Mouse (Mus musculus): ENCODE results near the gene Asb1. TPM values are rescaled to one million over a fixed set of nuclear protein-coding genes. Genes with fewer than 3 reads are reported as not detected.

Gene Asb1
- polyA plus RNA-seq, 1 experiment from 2014 or later = 7.3 TPM

GRCm38 (mm10) chr1:91557099-91557498 is 16.8 kb downstream of the Asb1 start:
- Histone ChIP-seq H3K27me3 (ENCODE audit: poor library complexity, severe bottlenecking) (no peaks in the 10 kb centered on the region), H3K27ac (no peak overlapping the region), H3K9me3 (no peaks in the 10 kb centered on the region), H3K36me3 (replicated peaks) (peaks cover 42% of the 10 kb centered on the region), H3K4me3 (no peak overlapping the region), H3K4me1 (no peaks in the 10 kb centered on the region)
- WGBS = 75% methylated on average over 2 of the region's 2 CpGs
- no peak for DNase-seq (ENCODE audit: extremely low spot score, low spot score)

- Histone ChIP-seq H3K4me1 (0 out of 2 replicates have a peak, but pooled peaks cover 3% of the 10 kb centered on the region), H3K27ac (no peak overlapping the region), H3K9me3 (no peaks in the 10 kb centered on the region), H3K27me3 (ENCODE audit: poor library complexity, severe bottlenecking) (no peaks in the 10 kb centered on the region), H3K4me3 (no peak overlapping the region), H3K36me3 (replicated peaks) (peaks cover 6% of the 10 kb centered on the region)
- WGBS = 90% methylated on average over 6 of the region's 6 CpGs
- no peak for DNase-seq (ENCODE audit: extremely low spot score, low spot score)
Observed at GRCm38 (mm10) chr1:91561226-91561625, 20.9 kb downstream of the Asb1 start.

- DNase-seq (ENCODE audit: extremely low spot score, low spot score) = no peak
- no peak overlapping the region for H3K27ac ChIP-seq
- H3K36me3 ChIP-seq (replicated peaks) = no peaks in the 10 kb centered on the region; the same call in 1 of the 2 replicates
- no peaks in the 10 kb centered on the region for H3K27me3 ChIP-seq (ENCODE audit: poor library complexity, severe bottlenecking)
- H3K4me3 ChIP-seq = no peak overlapping the region
- 86% methylated on average over 4 of the region's 4 CpGs for WGBS
- 0 out of 2 replicates have a peak, but pooled peaks cover 3% of the 10 kb centered on the region for H3K4me1 ChIP-seq
- no peaks in the 10 kb centered on the region for H3K9me3 ChIP-seq
Observed at GRCm38 (mm10) chr1:91562977-91563590, 22.7 kb downstream of the Asb1 start.

- WGBS = 69% methylated on average over 3 of the region's 3 CpGs
- Histone ChIP-seq H3K27ac (no peak overlapping the region), H3K27me3 (ENCODE audit: poor library complexity, severe bottlenecking) (no peaks in the 10 kb centered on the region), H3K4me3 (no peak overlapping the region), H3K36me3 (replicated peaks) (no peaks in the 10 kb centered on the region), H3K4me1 (0 out of 2 replicates have a peak, but pooled peaks cover 3% of the 10 kb centered on the region), H3K9me3 (no peaks in the 10 kb centered on the region)
- DNase-seq (ENCODE audit: extremely low spot score, low spot score) = no peak
Observed at GRCm38 (mm10) chr1:91564004-91564403, 23.7 kb downstream of the Asb1 start.

GRCm38 (mm10) chr1:91564598-91564997 is 24.3 kb downstream of the Asb1 start:
- DNase-seq (ENCODE audit: extremely low spot score, low spot score) = no peak
- Histone ChIP-seq H3K27me3 (ENCODE audit: poor library complexity, severe bottlenecking) (no peaks in the 10 kb centered on the region), H3K4me3 (no peak overlapping the region), H3K4me1 (0 out of 2 replicates have a peak, but pooled peaks cover 3% of the 10 kb centered on the region), H3K36me3 (replicated peaks) (no peaks in the 10 kb centered on the region), H3K9me3 (no peaks in the 10 kb centered on the region), H3K27ac (no peak overlapping the region)
- 76% methylated on average over 6 of the region's 6 CpGs for WGBS

- H3K4me1 ChIP-seq = 0 out of 2 replicates have a peak, but pooled peaks cover 3% of the 10 kb centered on the region
- H3K9me3 ChIP-seq = no peaks in the 10 kb centered on the region
- H3K27ac ChIP-seq = no peak overlapping the region
- no peaks in the 10 kb centered on the region for H3K27me3 ChIP-seq (ENCODE audit: poor library complexity, severe bottlenecking)
- no peak for DNase-seq (ENCODE audit: extremely low spot score, low spot score)
- H3K36me3 ChIP-seq (replicated peaks) = no peaks in the 10 kb centered on the region
- 89% methylated on average over 2 of the region's 2 CpGs for WGBS
- no peak overlapping the region for H3K4me3 ChIP-seq
Observed at GRCm38 (mm10) chr1:91567269-91567668, 26.9 kb downstream of the Asb1 start.

GRCm38 (mm10) chr1:91572458-91572857 is 32.1 kb downstream of the Asb1 start:
- DNase-seq (ENCODE audit: extremely low spot score, low spot score) = no peak
- 86% methylated on average over 10 of the region's 10 CpGs for WGBS

GRCm38 (mm10) chr1:91574208-91574607 is 33.9 kb downstream of the Asb1 start:
- H3K4me1 ChIP-seq = peaks cover 8% of the 10 kb centered on the region
- H3K27me3 ChIP-seq (ENCODE audit: poor library complexity, severe bottlenecking) = no peaks in the 10 kb centered on the region
- H3K9me3 ChIP-seq = no peaks in the 10 kb centered on the region
- 71% methylated on average over 3 of the region's 3 CpGs for WGBS
- H3K27ac ChIP-seq = no peak overlapping the region
- DNase-seq (ENCODE audit: extremely low spot score, low spot score) = no peak
- no peak overlapping the region for H3K4me3 ChIP-seq
- H3K36me3 ChIP-seq (replicated peaks) = no peaks in the 10 kb centered on the region

More at GRCm38 (mm10) chr1:91572458-91572857, 32.1 kb downstream of the Asb1 start:
- H3K36me3 ChIP-seq (replicated peaks) = no peaks in the 10 kb centered on the region
- H3K27me3 ChIP-seq (ENCODE audit: poor library complexity, severe bottlenecking) = no peaks in the 10 kb centered on the region
- no peaks in the 10 kb centered on the region for H3K9me3 ChIP-seq
- H3K4me3 ChIP-seq = no peak overlapping the region
- H3K4me1 ChIP-seq = no peaks in the 10 kb centered on the region
- no peak overlapping the region for H3K27ac ChIP-seq

- Histone ChIP-seq H3K27ac (no peak overlapping the region), H3K27me3 (ENCODE audit: poor library complexity, severe bottlenecking) (no peaks in the 10 kb centered on the region), H3K9me3 (no peaks in the 10 kb centered on the region), H3K4me1 (peaks cover 8% of the 10 kb centered on the region), H3K4me3 (no peak overlapping the region), H3K36me3 (replicated peaks) (no peaks in the 10 kb centered on the region)
- 81% methylated on average over 7 of the region's 7 CpGs for WGBS
- DNase-seq (ENCODE audit: extremely low spot score, low spot score) = no peak
Observed at GRCm38 (mm10) chr1:91577883-91578517, 37.7 kb downstream of the Asb1 start.

GRCm38 (mm10) chr1:91580503-91580902 is 40.2 kb downstream of the Asb1 start:
- H3K4me1 ChIP-seq = peaks cover 8% of the 10 kb centered on the region
- H3K27ac ChIP-seq = no peak overlapping the region
- WGBS = 87% methylated on average over 2 of the region's 2 CpGs
- no peak overlapping the region for H3K4me3 ChIP-seq
- no peaks in the 10 kb centered on the region for H3K27me3 ChIP-seq (ENCODE audit: poor library complexity, severe bottlenecking)
- H3K36me3 ChIP-seq (replicated peaks) = no peaks in the 10 kb centered on the region
- H3K9me3 ChIP-seq = no peaks in the 10 kb centered on the region
- DNase-seq (ENCODE audit: extremely low spot score, low spot score) = no peak

- WGBS = 88% methylated on average over 2 of the region's 2 CpGs
- no peak for DNase-seq (ENCODE audit: extremely low spot score, low spot score)
- H3K36me3 ChIP-seq (replicated peaks) = no peaks in the 10 kb centered on the region
Observed at GRCm38 (mm10) chr1:91581206-91581605, 40.9 kb downstream of the Asb1 start.

GRCm38 (mm10) chr1:91584969-91585835 is 44.9 kb downstream of the Asb1 start:
- WGBS = 84% methylated on average over 17 of the region's 17 CpGs
- Histone ChIP-seq H3K27me3 (ENCODE audit: poor library complexity, severe bottlenecking) (no peaks in the 10 kb centered on the region), H3K36me3 (replicated peaks) (no peaks in the 10 kb centered on the region), H3K4me1 (no peaks in the 10 kb centered on the region), H3K9me3 (no peaks in the 10 kb centered on the region), H3K27ac (no peak overlapping the region), H3K4me3 (no peak overlapping the region)
- no peak for DNase-seq (ENCODE audit: extremely low spot score, low spot score)

More at GRCm38 (mm10) chr1:91581206-91581605, 40.9 kb downstream of the Asb1 start:
- Histone ChIP-seq H3K9me3 (no peaks in the 10 kb centered on the region), H3K27ac (no peak overlapping the region), H3K4me1 (peaks cover 8% of the 10 kb centered on the region), H3K27me3 (ENCODE audit: poor library complexity, severe bottlenecking) (no peaks in the 10 kb centered on the region), H3K4me3 (no peak overlapping the region)

Measured in forebrain, embryonic 10.5 days (tissue).